Comparison of ENCODE assay signal across 8 mouse cellular contexts in the genomic region with DNA sequence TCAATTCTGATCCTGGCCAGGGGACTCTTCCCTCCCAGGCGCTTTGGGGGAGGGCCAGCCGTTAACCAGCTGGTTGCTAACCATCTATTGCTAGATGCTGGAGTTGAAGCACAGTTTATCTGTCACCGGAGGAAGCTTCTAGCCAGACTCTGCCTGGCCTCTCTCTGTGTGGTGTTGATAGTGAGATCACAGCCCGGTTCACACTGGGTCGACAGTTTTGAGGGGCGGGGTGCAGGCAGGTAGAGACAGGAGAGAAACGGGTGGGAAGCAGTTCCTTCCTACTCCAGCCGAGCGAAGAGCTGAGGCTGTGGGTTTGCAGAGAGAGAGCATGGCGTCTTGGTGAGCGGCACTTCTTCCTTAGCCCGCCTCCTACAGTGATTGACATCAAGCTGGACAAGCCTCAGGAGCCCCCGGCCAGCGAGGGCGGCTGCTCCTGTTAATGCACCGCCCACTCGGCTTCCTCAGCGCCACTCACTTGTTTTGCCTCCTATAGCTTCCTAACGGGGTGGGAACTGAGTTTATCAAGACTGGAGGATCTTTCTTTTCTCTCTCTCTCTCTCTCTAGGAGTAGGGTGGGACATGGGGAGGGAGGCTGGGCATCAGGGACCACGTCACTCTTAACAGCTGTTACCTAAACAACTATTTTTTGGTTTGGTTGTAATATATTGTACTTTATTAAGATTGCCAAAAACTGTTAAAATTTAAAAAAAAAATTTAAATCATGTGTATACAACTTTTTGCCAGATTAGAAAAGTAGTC. TPM values are rescaled to one million over a fixed set of nuclear protein-coding genes. Genes with fewer than 3 reads are reported as not detected.
A peak's percentile ranks its signal among the peaks of the same experiment; 100 is the strongest.
DNase-seq lines count a peak whose midpoint lies in the region; TF ChIP-seq lines count a peak whose summit lies in the region.

No protein-coding gene starts in this region.

- H3K4me2 ChIP-seq in CH12.LX (ENCODE audit: insufficient read depth, low read depth, poor library complexity, severe bottlenecking), result peak overlapping the region; percentile 4

- WGBS in hindbrain, embryonic 10.5 days, result 3% methylated on average over 20 of the region's 20 CpGs

- no peak for TF ChIP-seq RAD21 in CH12.LX (IDR thresholded peaks at IDR 0.05; ENCODE audit: low read depth, low read length)

- TF ChIP-seq EP300 in CH12.LX (IDR thresholded peaks at IDR 0.05; ENCODE audit: low read length), result no peak

- H3K27me3 ChIP-seq in CH12.LX (replicated peaks), result peaks cover 9% of the 10 kb centered on the region
- H3K27me3 ChIP-seq in hindbrain, embryonic 10.5 days (ENCODE audit: insufficient read depth, poor library complexity, severe bottlenecking), result no peaks in the 10 kb centered on the region

- H3K9ac ChIP-seq in CH12.LX (ENCODE audit: insufficient read depth, low read depth), result no peak overlapping the region

- H3K27ac ChIP-seq in CH12.LX (ENCODE audit: insufficient read depth, low read depth), result no peak overlapping the region
- peak overlapping the region; percentile 87 for H3K27ac ChIP-seq in hindbrain, embryonic 10.5 days

- H3K9me3 ChIP-seq in CH12.LX (replicated peaks; ENCODE audit: low read length), result no peaks in the 10 kb centered on the region
- H3K9me3 ChIP-seq in hindbrain, embryonic 10.5 days, result no peaks in the 10 kb centered on the region

- no peak for DNase-seq in CH12.LX (ENCODE audit: extremely low read depth)
- peak; percentile 92 for DNase-seq in brain, embryonic 14.5 days (ENCODE audit: low read depth)
- DNase-seq in forelimb bud, embryonic 11.5 days (ENCODE audit: low read depth, low spot score), result peak; percentile 84
- peak; percentile 85 for DNase-seq in hindbrain, embryonic 10.5 days (ENCODE audit: low spot score)
- DNase-seq in layer of hippocampus, postnatal 10 days (ENCODE audit: low spot score in 2 of 2), result peak; percentile 57 to 62
- peak; percentile 83 for DNase-seq in lung, postnatal 14 days
- peak; percentile 39 for DNase-seq in ovary, postnatal 10 days (ENCODE audit: low spot score)
- peak; percentile 17 to 39 for DNase-seq in thymus, postnatal 10 days (ENCODE audit: low spot score in 2 of 2)

- H3K4me3 ChIP-seq in CH12.LX (replicated peaks in 1 of 3; ENCODE audit: low read depth in 2 of 3, low read length in 2 of 3, poor library complexity in 1 of 3), result no peak overlapping the region
- peak overlapping the region; percentile 52 for H3K4me3 ChIP-seq in hindbrain, embryonic 10.5 days

- dilution Hi-C loops in CH12.LX (cut with MboI; ENCODE audit: extremely low pct_ligation_motif_present, extremely low pct_unique_long_range_greater_than_20kb, low sequenced_read_pairs), result no loop called here

- in situ Hi-C loops in CH12.LX (cut with MboI; ENCODE audit: low pct_ligation_motif_present, low pct_unique_long_range_greater_than_20kb, low sequenced_read_pairs), result no loop called here

- H3K79me2 ChIP-seq in CH12.LX (replicated peaks; ENCODE audit: control insufficient read depth, extremely low read depth, insufficient read depth, poor library complexity, severe bottlenecking), result no peaks in the 10 kb centered on the region

- TF ChIP-seq CTCF in CH12.LX (conservative IDR thresholded peaks at IDR 0.05 in 1 of 2, IDR thresholded peaks at IDR 0.05 in 1 of 2; ENCODE audit: low read depth in 2 of 2, low read length in 2 of 2), result no peak
- TF ChIP-seq CTCF in brain, embryonic 14.5 days (IDR thresholded peaks at IDR 0.05; ENCODE audit: borderline replicate concordance, extremely low read depth, insufficient read depth, insufficient read length), result no peak

- peak; percentile 46 for TF ChIP-seq POLR2A in CH12.LX (IDR thresholded peaks at IDR 0.05; ENCODE audit: low read depth, low read length)
- no peak for TF ChIP-seq POLR2A in brain, embryonic 14.5 days (IDR thresholded peaks at IDR 0.05; ENCODE audit: borderline replicate concordance, extremely low read depth, insufficient read depth, insufficient read length, poor library complexity, severe bottlenecking)

- no peaks in the 10 kb centered on the region for H3K36me3 ChIP-seq in CH12.LX (replicated peaks in 1 of 2; ENCODE audit: control insufficient read depth in 1 of 2, insufficient read depth in 1 of 2, low read length in 1 of 2)
- H3K36me3 ChIP-seq in hindbrain, embryonic 10.5 days, result peaks cover 20% of the 10 kb centered on the region

- 0 out of 4 replicates have a peak, but pooled peaks cover 2 to 3% of the 10 kb centered on the region in 2 experiments for H3K4me1 ChIP-seq in CH12.LX (ENCODE audit: control insufficient read depth in 1 of 2, insufficient read depth in 2 of 2)
- peaks cover 21% of the 10 kb centered on the region for H3K4me1 ChIP-seq in hindbrain, embryonic 10.5 days (replicated peaks)

TF ChIP-seq in CH12.LX, 34 proteins besides CTCF, POLR2A, EP300 and RAD21:
- TF ChIP-seq ELF1 (IDR thresholded peaks at IDR 0.05; ENCODE audit: low read depth, low read length) (0 out of 2 replicates have a peak, but pooled peaks have one; percentile 12), MYC (IDR thresholded peaks at IDR 0.05; ENCODE audit: low read depth, low read length) (no peak)

RNA-seq across cellular contexts. Expression of a gene that starts 21.0 kb away (rescaled TPM):
- 59.7 and 69.9 TPM in 2 replicates for total RNA-seq in CH12.LX (2012; rRNA removed)
- total RNA-seq in CH12.LX (2014; rRNA removed), result 37.8 and 39.5 TPM in 2 replicates
- 56.2 and 67.2 TPM in 2 replicates for polyA plus RNA-seq in CH12.LX (2012; ENCODE audit: insufficient read length, low read depth)
- 58.0 and 59.4 TPM in 2 replicates for polyA plus RNA-seq in brain, embryonic 14.5 days (2012; rRNA removed)
- 62.0 and 69.7 TPM in 2 replicates for polyA plus RNA-seq in hindbrain, embryonic 10.5 days (2016; fragmentation: Nextera tagmentation; extraction: Ambion mirVana)
- total RNA-seq in layer of hippocampus, postnatal 10 days (2021), result 10 to 100 TPM; 21.5 to 23.7 TPM

RNA-seq across cellular contexts. Expression of a gene that starts 49.1 kb away (rescaled TPM):
- total RNA-seq in CH12.LX (2012; rRNA removed) (not detected in 2 replicates), CH12.LX (2014; rRNA removed) (not detected in 2 replicates)
- polyA plus RNA-seq in CH12.LX (2012; ENCODE audit: insufficient read length, low read depth), result not detected in 2 replicates
- polyA plus RNA-seq in brain, embryonic 14.5 days (2012; rRNA removed), result not detected in 2 replicates
- not detected in 2 replicates for polyA plus RNA-seq in hindbrain, embryonic 10.5 days (2016; fragmentation: Nextera tagmentation; extraction: Ambion mirVana)
- 1 to 10 TPM; 5.1 to 5.3 TPM for total RNA-seq in layer of hippocampus, postnatal 10 days (2021)

RNA-seq across cellular contexts. Expression of a gene that starts 49.3 kb away (rescaled TPM):
- total RNA-seq in CH12.LX (2012; rRNA removed) (not detected in 2 replicates), CH12.LX (2014; rRNA removed) (not detected in 2 replicates)
- not detected in 2 replicates for polyA plus RNA-seq in CH12.LX (2012; ENCODE audit: insufficient read length, low read depth)
- 10.2 and 19.0 TPM in 2 replicates for polyA plus RNA-seq in brain, embryonic 14.5 days (2012; rRNA removed)
- 17.2 and 27.2 TPM in 2 replicates for polyA plus RNA-seq in hindbrain, embryonic 10.5 days (2016; fragmentation: Nextera tagmentation; extraction: Ambion mirVana)
- total RNA-seq in layer of hippocampus, postnatal 10 days (2021), result 10 to 100 TPM; 13.8 to 19.9 TPM

Comparison
In these comparisons a context has a peak if more than half of its experiments do, and no peak if none do; other contexts are left out.
1. RNA of a gene that starts 49.3 kb away (polyA plus RNA-seq): 17.2 to 27.2 TPM in hindbrain, embryonic 10.5 days and 10.2 to 19.0 TPM in brain, embryonic 14.5 days; not detected in CH12.LX; every median in the first group is over 10 times any median in the second.